Mouse (Mus musculus): Measurements from ENCODE around the gene Gm49661. TPM values are rescaled to one million over a fixed set of nuclear protein-coding genes. Genes with fewer than 3 reads are reported as not detected.

Gm49661 gene
- total RNA-seq, 1 experiment from 2014 or later, result 2.1 TPM

DNA sequence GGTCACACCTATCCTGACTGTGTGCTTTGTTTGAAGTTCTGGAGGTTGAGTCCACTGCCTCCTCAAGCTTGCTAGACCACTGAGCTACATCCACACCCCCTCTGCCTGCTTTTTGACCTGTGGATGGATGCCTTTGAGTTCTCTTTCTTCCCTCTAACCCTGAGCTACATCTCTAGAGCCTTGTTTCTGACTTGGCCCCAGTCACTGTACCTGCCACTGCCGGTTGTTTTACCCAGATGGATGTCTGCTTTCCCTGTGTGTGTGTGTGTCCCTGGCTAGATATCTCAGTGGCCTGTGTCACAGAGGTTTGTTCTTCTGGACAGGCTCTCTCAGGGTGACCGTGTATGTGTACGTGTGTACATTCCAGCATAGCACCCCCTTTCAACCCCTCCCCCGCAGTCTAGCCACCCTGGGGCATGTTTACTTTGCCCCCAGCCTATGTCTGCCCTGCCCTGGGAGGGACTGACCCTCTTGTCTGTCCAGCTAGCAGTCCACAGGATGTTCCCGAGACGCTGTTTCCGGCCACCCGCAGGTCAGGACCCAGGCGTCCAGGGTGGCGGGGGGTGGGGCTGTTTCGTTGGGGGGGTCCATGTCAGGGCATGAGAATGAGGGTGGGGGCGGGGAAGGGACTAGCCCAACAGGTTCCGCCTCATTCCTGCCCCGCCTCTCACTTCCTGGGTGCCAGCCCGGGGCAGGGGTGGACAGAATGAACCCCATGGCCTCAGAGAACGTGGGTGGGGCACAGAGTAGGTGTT lies 15.2 kb upstream of the Gm49661 start:
- DNase-seq, result peak; percentile 67

DNA sequence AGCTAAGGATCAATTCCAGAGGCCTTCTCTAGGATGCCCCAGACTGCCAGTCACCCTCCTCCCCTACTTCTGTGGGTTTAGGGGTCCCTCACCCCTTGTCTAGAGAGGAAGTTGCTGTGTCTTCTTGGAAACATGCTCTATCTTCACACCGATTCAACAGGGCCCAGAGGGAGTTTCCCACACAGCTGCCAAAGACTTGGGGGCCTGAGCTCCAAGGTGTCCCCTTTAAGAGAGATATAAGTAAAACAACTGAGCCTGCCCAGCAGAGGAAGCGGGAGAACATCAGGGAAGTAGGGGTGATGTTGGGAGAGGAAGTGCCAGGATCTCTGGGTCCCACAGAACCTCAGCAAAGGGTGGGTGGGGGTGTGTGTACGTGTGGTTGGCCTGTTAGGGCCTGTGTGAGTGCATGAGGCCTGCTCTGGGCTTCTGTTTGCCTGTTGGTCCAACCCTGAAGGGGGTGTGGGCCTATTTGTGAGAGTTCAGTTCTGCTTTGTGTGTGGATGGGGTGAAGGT lies 13.3 kb upstream of the Gm49661 start:
- no peak for DNase-seq

DNA sequence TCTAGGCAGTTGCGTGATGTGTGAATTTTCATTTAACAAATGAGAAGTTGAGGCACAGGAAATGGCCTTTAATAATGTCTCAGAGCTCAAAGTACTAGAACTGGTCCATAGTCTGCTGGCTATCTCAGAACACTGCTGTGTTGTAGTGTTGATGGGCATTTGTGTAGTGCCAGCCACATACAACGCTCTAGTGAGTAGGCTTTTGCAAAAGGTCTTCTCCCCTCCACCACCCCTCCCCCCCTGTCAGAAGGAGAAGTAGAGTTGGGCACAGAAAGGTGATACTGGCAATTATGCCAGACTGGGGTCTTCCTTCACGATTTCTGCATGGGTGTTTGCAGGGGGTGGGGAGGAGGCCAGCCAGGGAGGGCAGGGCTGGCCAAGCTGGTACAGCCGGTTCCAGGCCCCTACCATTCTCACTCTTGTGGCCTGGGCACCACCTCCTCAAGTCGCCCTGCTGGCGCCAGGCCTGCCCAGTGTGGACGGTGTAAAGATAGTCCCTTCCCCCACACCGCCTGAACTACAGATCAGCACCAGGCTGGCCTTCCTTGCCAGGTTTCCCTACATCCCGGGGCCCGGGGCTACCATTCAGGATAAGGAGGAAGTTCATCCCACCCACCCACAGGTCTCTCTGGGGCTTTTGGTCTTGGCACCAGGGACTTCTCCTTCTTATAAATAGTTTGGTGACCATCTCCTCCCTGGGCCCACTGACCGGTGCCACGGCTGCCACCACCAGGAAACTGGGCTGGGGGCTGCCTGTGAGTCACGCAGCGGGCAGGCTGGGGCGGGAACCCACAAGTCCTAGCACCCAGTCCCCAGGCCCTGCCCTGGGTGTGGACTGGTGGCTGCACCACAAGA lies 12.6 kb upstream of the Gm49661 start:
- DNase-seq, result no peak

DNA sequence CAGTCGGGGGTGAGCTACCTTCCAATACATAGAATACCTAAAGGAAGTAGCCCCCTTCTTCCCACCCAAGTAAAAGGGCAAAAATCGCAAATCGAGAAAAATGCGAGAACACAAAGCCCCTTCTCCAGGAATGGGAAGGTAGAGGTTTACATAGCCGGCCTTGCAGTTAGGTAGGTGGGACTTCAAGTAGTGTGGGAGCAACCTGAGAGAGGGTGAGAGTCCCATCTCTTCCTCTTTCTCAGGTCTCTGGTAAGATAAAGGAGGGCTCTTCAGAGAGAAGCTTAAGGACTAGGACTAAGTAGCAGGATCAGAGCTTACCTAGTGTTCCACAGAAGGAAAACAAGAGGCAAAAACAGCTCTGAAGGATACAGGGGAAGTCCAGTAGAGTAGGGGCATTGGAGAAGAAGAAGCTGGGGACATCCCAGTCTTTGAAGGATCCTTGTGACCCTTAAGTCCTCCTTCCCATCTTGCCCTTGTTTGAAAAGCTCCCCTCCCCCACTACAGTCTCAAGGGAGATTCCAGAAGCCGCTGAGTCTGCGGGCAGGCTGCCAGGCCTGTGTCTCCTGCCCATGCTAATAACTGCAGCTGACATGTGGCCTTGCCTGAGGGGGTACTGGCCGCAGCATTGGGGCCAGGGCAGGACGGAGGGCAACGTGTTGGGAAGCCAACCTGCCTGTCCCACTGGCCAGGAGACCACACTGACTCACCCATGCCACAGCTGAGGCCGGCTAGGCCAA lies 11.6 kb upstream of the Gm49661 start:
- DNase-seq, result peak; percentile 92

DNA sequence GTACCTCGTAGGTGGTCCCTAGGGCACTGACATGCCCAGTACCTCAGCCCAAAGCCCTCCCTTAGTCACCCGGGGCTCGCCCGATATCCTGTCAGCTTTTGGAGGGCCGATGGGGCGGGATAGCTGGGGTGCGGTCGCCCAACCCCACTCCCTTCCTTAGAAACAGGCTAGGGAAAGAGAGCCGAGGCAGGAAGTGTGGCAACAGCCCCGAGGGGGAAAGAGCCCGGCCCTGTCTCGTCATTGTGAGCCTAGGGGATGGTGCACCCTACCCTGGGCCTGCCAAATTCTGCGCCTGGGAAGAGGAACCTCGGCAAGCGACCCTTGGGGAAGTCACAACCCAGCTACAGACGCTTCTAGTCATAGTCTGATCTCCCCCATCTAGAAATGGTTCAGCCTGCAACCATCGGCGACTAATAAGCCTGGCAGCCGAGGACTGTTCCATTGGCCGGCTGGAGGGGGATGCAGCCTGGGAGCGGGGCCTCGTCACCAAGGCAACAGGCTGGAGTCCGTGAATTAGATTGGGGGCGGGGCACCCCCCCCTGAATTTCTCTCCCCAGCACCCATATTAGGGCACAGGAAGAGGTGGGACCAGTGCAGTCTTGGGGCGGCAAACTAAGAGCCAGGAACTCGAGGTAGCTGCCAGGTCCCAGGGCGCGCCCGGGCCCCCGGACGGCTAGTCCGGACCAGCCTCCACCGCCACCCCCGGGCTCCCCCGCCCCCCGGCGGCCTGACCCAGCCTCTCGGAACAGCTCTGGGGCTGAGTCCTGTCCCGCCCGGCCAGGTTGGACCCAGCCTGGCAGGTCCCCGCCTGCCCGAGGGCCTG lies 10.6 kb upstream of the Gm49661 start:
- DNase-seq, result peak; percentile 97

DNA sequence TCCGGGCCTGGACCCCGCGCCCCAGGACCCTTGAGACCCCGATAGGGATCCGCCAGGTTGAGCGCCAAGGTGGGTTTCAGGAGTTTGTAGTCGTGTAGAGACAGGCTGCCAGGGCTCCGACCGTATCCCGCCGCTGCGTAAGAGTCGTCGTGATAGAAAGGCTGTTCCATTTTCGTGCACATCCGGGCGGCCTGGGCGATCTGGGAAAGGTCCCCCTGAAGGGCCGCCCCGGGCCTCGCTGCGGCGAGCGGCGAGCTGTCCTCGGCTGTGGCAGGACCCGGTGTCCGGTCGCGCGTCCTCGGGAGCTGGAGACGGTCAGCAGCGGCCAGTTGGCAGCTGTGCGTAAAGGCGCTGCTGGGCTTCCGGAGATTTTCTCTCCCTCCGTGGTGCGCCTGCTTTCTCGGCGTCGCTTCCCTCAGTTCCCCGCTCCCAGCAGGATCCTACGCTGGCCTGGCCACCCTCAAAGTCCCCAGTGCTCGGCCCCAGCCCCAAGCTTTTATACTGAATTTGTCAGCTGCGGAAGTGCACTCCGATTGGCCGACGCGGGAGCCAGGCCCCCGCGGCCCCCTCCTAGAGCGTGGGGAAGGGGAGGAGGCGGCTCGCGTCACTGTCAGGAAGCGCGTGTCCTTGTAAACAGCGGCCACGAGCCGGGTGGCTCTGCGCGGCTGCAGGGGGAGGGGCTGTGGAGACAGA lies 9.2 kb upstream of the Gm49661 start, which contains the start of gene Junb:
Junb (minus strand) TSS at position 471 of the 693 bp plus-strand sequence.
- DNase-seq, result peak; percentile 98

DNA sequence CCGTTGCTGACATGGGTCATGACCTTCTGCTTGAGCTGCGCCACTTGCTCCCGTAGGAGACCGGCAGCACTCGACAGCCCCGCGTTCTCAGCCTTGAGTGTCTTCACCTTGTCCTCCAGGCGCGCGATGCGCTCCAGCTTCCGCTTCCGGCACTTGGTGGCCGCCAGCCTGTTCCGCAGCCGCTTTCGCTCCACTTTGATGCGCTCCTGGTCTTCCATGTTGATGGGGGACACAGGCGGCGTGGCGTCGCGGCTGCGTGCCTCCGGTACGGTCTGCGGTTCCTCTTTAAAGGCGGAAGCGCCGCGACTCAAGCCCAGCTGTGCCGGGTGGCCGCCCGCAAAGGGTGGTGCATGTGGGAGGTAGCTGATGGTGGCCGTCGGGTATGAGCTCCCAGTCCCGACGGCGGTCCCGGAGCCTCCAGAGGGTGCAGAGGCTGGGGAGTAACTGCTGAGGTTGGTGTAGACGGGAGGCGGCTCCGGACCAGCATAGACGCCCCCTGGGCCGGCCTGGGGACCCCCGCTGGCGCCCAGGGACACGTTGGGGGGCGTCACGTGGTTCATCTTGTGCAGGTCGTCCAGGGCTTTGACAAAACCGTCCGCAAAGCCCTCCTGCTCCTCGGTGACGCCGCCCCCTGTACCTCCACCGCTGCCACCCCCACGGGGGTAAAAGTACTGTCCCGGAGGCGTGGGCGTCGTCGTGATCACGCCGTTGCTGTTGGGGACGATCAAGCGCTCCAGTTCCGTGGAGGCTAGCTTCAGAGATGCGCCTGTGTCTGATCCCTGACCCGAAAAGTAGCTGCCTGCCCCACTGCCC lies 8.4 kb upstream of the Gm49661 start:
- peak; percentile 88 for DNase-seq

DNA sequence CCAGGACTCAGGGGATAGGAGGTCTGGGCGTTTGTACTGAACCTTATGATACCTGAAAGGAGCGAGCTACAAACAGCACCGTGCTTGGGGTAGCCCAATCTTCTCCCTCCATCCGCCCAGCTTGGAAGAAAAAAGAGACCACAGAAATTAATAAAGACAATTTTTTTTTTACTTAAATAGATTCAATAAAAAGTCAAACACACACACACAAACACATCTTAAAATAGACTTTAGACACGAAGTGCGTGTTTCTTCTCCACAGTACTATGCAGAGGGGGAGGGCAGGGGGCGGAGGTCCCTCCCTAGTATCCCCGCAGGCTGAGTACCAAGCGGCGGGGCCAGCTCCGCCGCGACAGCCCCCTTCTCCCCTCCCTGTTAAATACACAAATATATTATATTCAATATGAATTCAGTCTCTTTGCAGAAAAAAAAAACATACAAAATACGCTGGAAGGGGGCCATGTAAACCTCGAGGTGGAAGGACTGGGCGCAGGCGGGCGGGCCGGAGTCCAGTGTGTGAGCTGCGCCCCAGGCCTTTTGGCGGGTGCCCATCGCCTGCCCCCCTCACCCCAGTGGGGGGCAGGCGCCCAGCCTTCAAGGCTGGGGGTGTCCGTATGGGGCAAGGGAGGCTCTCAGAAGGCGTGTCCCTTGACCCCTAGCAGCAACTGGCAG lies 7.7 kb upstream of the Gm49661 start:
- no peak for DNase-seq

DNA sequence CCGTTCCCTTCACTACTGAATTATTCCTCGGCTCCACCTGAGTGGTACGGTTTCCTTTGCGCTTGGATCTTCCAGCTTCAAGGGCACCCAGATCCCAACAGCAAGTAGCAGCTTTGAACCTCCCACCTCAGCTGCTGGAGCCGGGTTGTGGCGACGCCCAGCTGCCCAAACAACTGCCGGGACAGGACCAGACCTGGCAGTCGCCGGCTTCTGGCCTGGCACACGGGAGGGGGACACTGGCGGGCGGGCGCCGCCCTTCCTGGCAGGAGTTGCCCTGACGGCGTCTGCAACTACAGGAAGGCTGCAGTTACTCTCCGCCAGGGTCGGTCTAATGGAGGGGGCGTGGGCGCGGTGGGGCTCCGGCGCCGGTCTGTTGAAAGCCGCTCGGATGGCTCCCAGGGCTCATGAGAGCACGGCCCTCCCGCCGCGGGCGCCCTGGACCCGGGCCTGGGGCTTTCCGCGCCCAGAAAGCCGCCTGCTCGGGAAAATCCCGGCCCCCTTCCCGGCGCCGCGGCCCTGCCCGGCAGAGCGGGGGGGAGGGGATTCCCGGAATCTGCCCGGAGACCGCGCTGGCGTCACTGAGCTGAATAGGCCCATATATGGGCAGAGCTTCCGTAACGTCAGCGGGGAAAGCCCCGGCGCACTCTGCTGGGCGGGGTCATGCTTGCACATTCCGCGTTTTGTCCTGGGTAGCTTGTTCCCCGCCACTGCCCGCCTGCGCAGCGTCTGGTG lies 7.0 kb upstream of the Gm49661 start:
- DNase-seq, result peak; percentile 98

DNA sequence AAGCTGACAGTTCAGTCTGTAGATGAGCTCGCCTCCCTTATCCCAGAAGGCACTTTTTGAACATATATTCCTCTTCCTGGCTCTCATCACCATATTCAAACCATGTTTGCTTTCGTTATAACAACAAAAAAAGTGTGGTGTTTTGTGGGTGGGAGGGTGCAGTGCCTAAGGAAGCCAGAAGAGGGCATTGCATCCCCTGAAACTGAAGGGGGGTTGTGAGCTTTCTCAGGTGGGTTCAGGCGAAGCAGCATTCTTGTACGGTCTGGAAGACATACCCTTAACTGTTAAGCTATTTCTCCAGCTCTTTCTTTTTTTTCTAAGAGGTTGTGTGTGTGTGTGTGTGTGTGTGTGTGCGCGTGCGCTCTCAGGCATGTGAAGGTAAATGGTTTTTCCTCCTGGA lies 6.2 kb upstream of the Gm49661 start:
- DNase-seq, result peak; percentile 84

DNA sequence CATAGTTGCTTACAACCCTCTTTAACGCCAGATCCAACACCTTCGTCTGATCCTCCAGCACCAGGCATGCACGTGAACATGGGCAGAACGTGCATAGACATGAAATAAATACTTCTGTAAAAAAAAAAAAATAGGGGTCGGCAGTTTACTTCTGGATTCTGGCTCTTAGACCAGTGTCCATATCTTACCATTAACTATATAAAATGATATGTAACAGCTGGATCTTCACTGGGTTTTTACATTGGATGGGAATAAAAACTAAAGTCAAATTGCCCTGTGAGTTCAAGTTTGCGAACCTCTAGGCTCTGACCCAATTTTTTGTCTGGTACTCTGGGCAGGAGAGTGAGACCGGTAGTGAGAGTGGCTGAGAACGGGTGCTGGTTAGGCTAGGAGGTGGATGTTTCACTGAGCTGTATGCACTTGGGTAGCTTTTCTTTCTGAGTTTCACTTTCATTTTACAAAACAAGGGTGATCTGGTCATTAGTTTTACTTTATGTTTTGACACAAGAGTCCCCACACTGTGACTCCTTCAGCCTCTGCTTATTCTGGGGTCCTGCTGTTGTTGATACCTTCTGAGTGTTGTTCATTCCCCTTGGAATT lies 5.4 kb upstream of the Gm49661 start:
- DNase-seq, result no peak

DNA sequence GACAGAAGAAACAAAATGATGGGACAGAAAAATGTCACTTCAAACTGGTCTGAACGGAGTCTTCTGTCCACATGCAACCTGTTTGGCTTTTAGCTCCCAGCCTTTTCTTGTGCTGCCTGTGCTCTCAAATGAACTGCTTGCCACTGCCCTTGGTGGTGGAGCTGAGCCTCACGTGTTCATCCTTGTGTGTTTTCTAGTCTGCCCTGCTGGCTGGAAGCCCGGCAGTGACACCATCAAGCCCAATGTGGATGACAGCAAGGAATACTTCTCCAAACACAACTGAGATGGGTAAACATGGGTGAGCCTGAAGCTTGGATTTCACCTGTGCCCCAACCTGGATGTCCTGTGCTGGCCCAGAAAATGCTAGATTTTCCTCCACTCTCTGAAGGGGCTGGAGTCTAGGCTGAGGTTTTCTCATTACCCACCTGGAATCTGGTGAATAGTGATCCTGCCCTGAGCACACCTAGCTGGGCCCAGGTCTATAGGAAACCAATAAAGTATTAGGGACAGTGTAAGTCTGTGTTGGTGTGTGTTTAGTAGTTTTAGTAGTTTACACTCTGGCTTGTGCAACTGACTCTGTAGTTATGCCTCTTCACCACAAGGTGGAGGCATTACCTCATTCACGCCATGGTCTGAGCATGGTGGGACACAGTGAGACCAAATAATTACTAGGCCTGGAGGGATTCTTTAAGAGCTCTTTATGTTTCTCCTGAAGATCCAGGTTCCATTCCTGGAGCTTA lies 4.7 kb upstream of the Gm49661 start:
- peak; percentile 88 for DNase-seq

DNA sequence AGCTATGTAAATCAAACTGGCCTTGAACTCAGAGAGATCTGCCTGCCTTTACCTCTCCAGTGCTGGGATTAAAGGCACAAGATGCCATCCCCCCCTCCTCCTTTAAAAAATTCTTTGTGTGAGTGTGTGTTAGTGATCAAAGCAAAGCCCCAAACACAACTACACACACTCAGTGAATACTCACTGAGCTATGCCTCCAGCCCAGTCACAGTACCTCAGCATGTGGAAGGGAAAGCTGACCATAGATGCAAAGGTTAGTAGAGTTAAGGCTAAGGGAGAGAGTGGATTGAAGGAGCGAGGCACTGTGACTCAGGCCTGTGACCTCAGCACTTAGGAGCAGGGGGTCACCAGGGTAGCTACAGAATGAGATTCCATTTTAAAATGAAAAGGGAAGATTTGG lies 3.8 kb upstream of the Gm49661 start:
- DNase-seq, result no peak

DNA sequence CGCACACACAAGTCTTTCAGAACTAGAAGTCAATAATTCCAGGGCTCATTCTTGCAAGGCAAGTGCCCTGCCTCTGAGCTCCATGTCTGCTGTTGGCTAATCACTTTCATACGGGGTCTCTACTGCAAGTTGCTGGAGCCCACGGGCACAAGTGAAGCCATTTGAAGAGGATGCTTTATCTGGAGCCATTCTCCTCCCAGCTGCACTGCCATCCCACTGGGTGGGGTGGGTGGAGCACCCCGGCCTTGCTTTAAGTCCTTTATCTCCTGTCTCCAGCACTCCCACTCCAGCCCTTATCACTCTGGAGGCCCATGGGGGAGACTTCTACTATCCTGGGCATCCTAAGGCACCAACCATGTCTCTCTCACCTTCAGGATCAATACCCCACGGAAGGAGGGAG lies 1.7 kb upstream of the Gm49661 start:
- no peak for DNase-seq

DNA sequence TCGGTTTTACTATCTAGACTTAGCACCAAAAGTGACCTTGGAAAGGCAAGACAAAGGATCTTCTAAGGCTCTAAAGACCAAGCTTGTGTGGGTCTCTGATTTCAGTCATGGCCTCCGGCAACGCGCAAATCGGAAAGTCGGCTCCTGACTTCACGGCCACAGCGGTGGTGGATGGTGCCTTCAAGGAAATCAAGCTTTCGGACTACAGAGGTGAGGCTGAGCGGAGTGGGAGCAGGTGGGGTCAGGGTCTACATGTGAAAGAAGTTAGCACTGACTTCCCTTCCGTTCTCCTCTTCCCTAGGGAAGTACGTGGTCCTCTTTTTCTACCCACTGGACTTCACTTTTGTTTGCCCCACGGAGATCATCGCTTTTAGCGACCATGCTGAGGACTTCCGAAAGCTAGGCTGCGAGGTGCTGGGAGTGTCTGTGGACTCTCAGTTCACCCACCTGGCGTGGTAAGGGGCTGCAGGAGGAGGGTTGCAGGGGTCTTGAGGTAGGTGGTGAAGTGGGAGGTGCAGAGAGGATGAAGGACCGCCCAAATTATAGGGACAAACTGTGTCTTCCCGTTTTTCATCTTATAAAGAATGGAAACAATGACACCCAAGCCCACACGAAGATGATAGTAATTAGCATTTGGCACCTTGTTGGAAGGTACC lies 1.0 kb upstream of the Gm49661 start:
- no peak for DNase-seq

DNA sequence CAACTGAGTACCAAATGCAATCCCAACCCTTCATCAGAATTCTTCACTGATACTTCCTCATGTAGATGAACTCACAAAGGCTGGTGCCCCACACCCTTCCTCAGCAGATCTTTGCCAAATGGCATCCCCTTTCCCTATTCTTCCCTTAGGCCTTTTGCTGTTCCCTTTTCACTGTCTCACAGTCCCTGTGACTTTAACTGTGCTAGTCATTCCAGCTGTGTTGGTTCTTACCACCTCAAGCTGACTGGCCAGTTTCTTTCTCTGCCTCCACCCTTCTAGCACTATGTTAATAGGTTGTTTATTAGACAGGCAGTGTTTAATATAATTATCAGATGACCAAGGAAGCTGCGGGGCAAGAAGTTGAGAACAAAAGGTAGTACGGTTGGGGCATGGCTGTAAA lies 583 bp downstream of the Gm49661 start:
- DNase-seq, result no peak

All from adrenal gland, postnatal 14 days (tissue).